Mouse (Mus musculus) liver, embryonic 14.5 days (tissue): Measurements from ENCODE around the gene Anxa11.

ENCODE experiments used
- CTCF ChIP-seq: IDR thresholded peaks from 2 replicates; pipeline ENCODE4 v1.5.1; 2016; ENCODE audit warnings: antibody characterized with exemption, low read depth, control low read depth
- EP300 ChIP-seq: IDR thresholded peaks from 2 replicates; pipeline ENCODE4 v1.6.1; 2016; ENCODE audit warnings: antibody characterized with exemption, low read depth

DNA sequence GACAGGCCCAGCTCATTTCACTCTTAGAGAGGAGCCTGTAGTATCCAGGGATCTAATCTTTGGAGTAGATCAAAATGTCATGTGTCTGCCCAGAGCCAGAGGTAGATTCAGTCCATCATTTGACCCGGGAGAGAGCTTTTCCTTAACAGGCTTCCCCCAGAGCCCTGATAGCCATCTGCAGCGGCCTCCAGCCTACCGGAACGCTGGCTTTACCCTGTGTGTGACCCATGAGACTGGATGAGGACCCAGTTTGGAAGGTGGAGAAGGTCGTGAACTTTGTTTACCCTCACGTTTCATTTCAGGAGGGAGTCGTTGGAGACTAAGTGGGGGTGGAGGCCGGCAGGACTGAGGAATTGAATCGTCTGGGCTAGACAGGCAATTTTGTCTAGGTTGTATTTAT, 5.7 kb downstream of the Anxa11 start:
- TF ChIP-seq CTCF (no peak), EP300 (no peak)
